Mouse (Mus musculus) kidney, embryonic 16.5 days (tissue): ENCODE data around the gene Sema7a. TPM values are rescaled to one million over a fixed set of nuclear protein-coding genes. Genes with fewer than 3 reads are reported as not detected.
A peak's percentile ranks its signal among the peaks of the same experiment; 100 is the strongest.

Experiments
- ATAC-seq: fragments of 200-750 bp; cut with Nextera tagmentation; 2 replicates; pipeline ENCODE4 v1.8.0; 2017; ENCODE audit warnings: moderate TSS enrichment; ENCODE audit not compliant: low FRiP score, low TSS enrichment
- H3K27ac ChIP-seq: fragments of 300-500 bp; sonication (generic); 2 replicates; pipeline ENCODE4 v1.5.1; 2014; ENCODE audit warnings: low read length
- H3K27me3 ChIP-seq: fragments of 300-500 bp; sonication (generic); 2 replicates; pipeline ENCODE4 v1.6.1; 2014; ENCODE audit warnings: low read length, control low read depth, mixed read lengths; ENCODE audit not compliant: insufficient read depth
- H3K36me3 ChIP-seq: fragments of 300-500 bp; sonication (generic); 2 replicates; pipeline ENCODE4 v1.6.1; 2014; ENCODE audit warnings: low read length, control low read depth, mixed read lengths; ENCODE audit not compliant: insufficient read depth
- H3K4me1 ChIP-seq: fragments of 300-500 bp; sonication (generic); 2 replicates; pipeline ENCODE4 v1.6.1; 2014; ENCODE audit warnings: low read length, control low read depth, mixed read lengths; ENCODE audit not compliant: insufficient read depth
- H3K4me2 ChIP-seq: fragments of 300-500 bp; sonication (generic); replicated peaks from 2 replicates; pipeline ENCODE4 v1.6.1; 2014; ENCODE audit warnings: low read depth, low read length
- H3K4me3 ChIP-seq: fragments of 300-500 bp; sonication (generic); 2 replicates; pipeline ENCODE4 v1.5.1; 2014; ENCODE audit warnings: mild to moderate bottlenecking, low read length
- H3K9ac ChIP-seq: fragments of 300-500 bp; sonication (generic); replicated peaks from 2 replicates; pipeline ENCODE4 v1.6.1; 2014; ENCODE audit warnings: low read length
- H3K9me3 ChIP-seq: fragments of 300-500 bp; sonication (generic); 2 replicates; pipeline ENCODE4 v1.6.1; 2016; ENCODE audit warnings: low read length, control low read depth
- WGBS: fragments of 180-500 bp; shearing (Covaris S2); extraction: QIAGEN DNeasy Blood & Tissue Kit; methylation state at CpG from one replicate; pipeline ENCODE4 v1.1.7; 2014; 5-methylcytosine and 5-hydroxymethylcytosine counted together
- polyA plus RNA-seq: library from polyadenylated mRNA; unstranded; fragments of >200 nt; fragmentation: Nextera tagmentation; extraction: Ambion mirVana; gene quantifications from 2 replicates; pipeline ENCODE4 v1.2.1, GENCODE M21; 2015

Gene Sema7a
- polyA plus RNA-seq, 1 experiment from 2014 or later, result 0.56 TPM

DNA sequence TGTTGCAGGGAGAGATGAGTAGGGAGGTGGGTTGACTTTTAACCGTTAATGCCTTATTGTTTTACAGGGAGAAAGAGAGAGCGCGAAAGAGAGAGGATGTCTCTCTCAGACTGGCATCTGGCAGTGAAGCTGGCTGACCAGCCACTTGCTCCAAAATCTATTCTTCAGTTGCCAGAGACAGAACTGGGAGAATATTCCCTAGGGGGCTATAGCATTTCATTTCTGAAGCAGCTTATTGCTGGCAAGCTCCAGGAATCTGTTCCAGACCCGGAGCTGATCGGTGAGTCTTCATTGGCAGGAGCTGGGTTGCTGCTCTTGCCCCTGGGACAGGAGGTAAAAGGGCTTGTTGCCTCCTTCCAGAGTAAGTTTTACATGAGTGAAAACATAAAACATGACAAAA is 27.3 kb upstream of the Sema7a start:
- H3K36me3 ChIP-seq, result peaks cover 9% of the 10 kb centered on the region
- H3K9ac ChIP-seq, result no peak overlapping the region
- WGBS, result 95% methylated on average over 5 of the region's 5 CpGs
- no peak overlapping the region for H3K4me2 ChIP-seq
- no peaks in the 10 kb centered on the region for H3K27me3 ChIP-seq
- no peak overlapping the region for H3K27ac ChIP-seq
- H3K9me3 ChIP-seq, result no peaks in the 10 kb centered on the region
- ATAC-seq, result no peak
- no peak overlapping the region for H3K4me3 ChIP-seq
- H3K4me1 ChIP-seq, result peaks cover 6% of the 10 kb centered on the region; the same call in 1 of the 2 replicates

- no peaks in the 10 kb centered on the region for H3K9me3 ChIP-seq
- ATAC-seq, result no peak
- no peaks in the 10 kb centered on the region for H3K27me3 ChIP-seq
- no peak overlapping the region for H3K4me2 ChIP-seq
- H3K27ac ChIP-seq, result no peak overlapping the region
- H3K4me3 ChIP-seq, result no peak overlapping the region
- H3K9ac ChIP-seq, result no peak overlapping the region
- 93% methylated on average over 9 of the region's 9 CpGs for WGBS
- no peaks in the 10 kb centered on the region for H3K4me1 ChIP-seq
- peaks cover 51% of the 10 kb centered on the region for H3K36me3 ChIP-seq
Observed at GRCm38 (mm10) chr9:57921491-57922060, 18.3 kb upstream of the Sema7a start.

DNA sequence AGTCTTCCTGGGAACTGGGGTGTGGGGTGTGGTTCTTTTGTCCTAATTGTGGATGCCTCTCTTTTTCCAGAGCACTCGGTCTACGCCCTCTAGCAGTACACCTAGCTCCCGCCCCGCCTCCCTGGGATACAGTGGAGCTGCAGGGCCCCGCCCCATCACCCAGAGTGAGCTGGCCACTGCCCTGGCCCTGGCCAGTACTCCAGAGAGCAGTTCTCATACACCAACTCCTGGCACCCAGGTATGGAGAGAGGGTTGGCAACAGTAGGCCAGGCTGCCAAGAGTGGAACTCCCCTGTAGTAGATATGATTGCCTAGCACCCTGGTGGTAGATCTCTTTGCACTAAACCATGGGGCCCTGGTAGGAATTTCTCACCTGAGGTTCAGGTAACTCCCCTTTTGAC is 17.5 kb upstream of the Sema7a start:
- H3K27ac ChIP-seq, result no peak overlapping the region
- H3K36me3 ChIP-seq, result peaks cover 54% of the 10 kb centered on the region
- H3K9ac ChIP-seq, result no peak overlapping the region
- 86% methylated on average over 5 of the region's 5 CpGs for WGBS
- no peak overlapping the region for H3K4me3 ChIP-seq
- H3K9me3 ChIP-seq, result no peaks in the 10 kb centered on the region
- no peak overlapping the region for H3K4me2 ChIP-seq
- ATAC-seq, result no peak
- no peaks in the 10 kb centered on the region for H3K4me1 ChIP-seq
- H3K27me3 ChIP-seq, result no peaks in the 10 kb centered on the region

DNA sequence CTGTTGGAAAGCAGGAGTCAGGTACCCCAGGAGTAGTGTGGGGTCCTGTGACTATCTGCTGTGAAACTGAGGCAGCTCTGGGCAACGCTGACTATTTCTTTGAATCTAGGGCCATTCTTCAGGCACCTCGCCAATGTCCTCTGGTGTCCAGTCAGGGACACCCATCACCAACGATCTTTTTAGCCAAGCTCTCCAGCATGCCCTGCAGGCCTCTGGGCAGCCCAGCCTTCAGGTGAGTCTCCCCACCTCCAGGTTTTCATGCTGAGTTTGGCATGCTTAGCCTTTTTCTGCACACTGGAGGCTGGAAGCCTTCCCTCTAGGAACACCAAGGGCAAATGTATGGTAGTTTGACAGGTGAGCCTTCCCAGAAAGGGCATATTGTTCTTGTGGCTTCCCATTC is 16.9 kb upstream of the Sema7a start:
- Histone ChIP-seq H3K9ac (no peak overlapping the region), H3K27ac (no peak overlapping the region), H3K27me3 (no peaks in the 10 kb centered on the region), H3K9me3 (no peaks in the 10 kb centered on the region), H3K4me2 (no peak overlapping the region), H3K4me1 (no peaks in the 10 kb centered on the region), H3K4me3 (no peak overlapping the region), H3K36me3 (peaks cover 57% of the 10 kb centered on the region)
- 91% methylated on average over 3 of the region's 3 CpGs for WGBS
- no peak for ATAC-seq

DNA sequence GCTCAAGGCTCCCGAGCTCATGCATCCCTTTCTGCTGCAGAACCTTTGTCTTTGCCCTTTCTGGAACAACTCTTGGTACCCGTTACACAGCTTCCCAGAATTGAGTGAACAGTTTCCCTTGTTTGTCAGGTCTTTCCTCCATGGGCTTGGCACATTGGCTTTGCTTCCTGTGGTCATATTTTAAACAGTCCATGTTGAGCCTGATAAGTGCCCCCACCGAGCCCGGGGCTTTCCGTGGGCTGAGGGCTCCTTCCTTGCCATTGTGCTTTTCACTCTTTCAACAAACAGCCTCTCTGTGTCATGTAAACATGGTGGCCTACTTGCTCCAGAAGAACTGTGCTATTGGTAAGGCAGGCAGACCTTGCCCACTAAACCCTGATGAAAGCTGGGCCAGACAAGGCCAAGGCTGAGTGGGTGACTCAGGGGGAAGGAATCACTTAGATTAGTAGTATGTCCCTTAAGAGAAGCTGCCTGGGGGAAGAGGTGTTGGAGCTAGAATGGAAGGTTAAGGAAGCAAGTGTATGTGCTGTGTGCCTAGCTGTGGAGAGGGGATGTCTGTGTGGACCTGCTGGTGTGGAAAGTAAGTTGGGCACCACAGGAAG is 8.6 kb upstream of the Sema7a start:
- Histone ChIP-seq H3K4me2 (no peak overlapping the region), H3K27me3 (no peaks in the 10 kb centered on the region), H3K4me3 (no peak overlapping the region), H3K9ac (no peak overlapping the region), H3K4me1 (no peaks in the 10 kb centered on the region), H3K36me3 (peaks cover 13% of the 10 kb centered on the region), H3K27ac (no peak overlapping the region), H3K9me3 (no peaks in the 10 kb centered on the region)
- WGBS, result 84% methylated on average over 5 of the region's 5 CpGs
- no peak for ATAC-seq

- Histone ChIP-seq H3K4me2 (no peak overlapping the region), H3K9me3 (no peaks in the 10 kb centered on the region), H3K27ac (no peak overlapping the region), H3K36me3 (peaks cover 10% of the 10 kb centered on the region), H3K9ac (no peak overlapping the region), H3K27me3 (no peaks in the 10 kb centered on the region), H3K4me1 (no peaks in the 10 kb centered on the region), H3K4me3 (no peak overlapping the region)
- ATAC-seq, result no peak
- WGBS, result 70% methylated on average over 3 of the region's 3 CpGs
Observed at GRCm38 (mm10) chr9:57932253-57932652, 7.7 kb upstream of the Sema7a start.

DNA sequence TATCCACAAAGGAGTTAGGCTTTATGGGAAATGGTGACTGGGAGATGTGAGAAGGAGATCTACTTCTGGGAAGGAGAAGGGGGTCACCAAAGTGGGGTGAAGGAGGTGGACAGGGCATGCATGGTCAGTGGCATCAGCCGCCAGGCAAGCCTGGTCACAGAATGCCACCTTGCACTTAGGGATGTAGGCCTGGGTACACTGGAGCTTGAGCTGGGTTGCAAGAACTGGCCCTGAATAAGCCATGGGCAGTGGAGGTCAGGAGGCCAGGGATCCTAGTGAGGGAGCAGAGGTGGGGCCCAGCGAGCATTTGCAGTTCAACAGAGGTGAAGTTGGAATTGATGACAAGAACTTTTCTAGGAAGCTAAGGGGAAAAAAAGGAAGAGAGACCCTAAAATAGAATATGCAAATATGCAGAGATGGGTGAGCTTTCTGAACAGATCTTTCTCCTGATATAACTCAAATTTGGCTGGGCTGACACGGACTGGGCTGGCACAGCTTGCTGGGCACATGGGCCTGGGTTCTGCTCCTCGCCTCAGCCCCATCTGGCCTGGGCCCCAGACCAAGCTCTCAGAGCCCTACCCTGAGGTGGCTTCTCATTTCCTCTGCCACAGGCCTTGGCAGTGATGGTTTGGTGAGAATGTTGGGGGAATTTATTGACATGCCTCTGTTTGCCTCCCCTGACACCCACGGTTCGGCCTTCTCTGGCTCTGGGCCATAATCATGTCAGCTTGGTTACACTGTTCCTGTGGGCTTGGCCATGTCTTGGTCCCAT is 6.9 kb upstream of the Sema7a start:
- Histone ChIP-seq H3K27me3 (no peaks in the 10 kb centered on the region), H3K27ac (no peak overlapping the region), H3K9me3 (no peaks in the 10 kb centered on the region), H3K4me3 (no peak overlapping the region), H3K9ac (no peak overlapping the region), H3K4me2 (no peak overlapping the region), H3K4me1 (no peaks in the 10 kb centered on the region), H3K36me3 (peaks cover 5% of the 10 kb centered on the region)
- ATAC-seq, result no peak
- 71% methylated on average over 6 of the region's 6 CpGs for WGBS

- no peaks in the 10 kb centered on the region for H3K36me3 ChIP-seq
- H3K27ac ChIP-seq, result no peak overlapping the region
- H3K4me3 ChIP-seq, result no peak overlapping the region
- H3K27me3 ChIP-seq, result peaks cover 17% of the 10 kb centered on the region
- peaks cover 12% of the 10 kb centered on the region for H3K4me1 ChIP-seq
- ATAC-seq, result 0 out of 2 replicates have a peak, but pooled peaks have one; percentile 39
- no peak overlapping the region for H3K9ac ChIP-seq
- 28% methylated on average over 6 of the region's 6 CpGs for WGBS
- H3K4me2 ChIP-seq, result no peak overlapping the region
- no peaks in the 10 kb centered on the region for H3K9me3 ChIP-seq
Observed at GRCm38 (mm10) chr9:57935683-57936437, 4.1 kb upstream of the Sema7a start.

DNA sequence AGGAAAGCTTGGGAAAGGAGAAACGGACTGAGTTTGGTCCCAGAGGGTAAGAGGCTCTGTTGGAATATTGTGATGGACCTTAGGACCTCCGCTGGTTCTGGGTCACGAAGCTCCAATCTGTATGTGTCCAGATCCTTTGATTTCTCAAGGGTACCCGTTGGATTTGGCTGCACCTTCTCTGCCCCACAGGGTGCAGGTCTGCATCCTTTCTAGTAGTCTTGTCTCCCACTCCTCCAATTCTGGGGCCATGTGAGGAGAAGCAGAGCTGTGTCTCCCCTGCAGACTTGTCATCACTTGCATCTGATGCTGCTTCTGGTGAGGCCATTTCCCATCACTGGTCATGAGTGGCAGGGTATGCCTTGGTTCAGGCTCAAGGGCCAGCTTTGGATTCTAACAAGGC is 2.7 kb upstream of the Sema7a start:
- Histone ChIP-seq H3K36me3 (no peaks in the 10 kb centered on the region), H3K4me3 (no peak overlapping the region), H3K27me3 (peaks cover 30% of the 10 kb centered on the region), H3K9ac (no peak overlapping the region), H3K4me2 (no peak overlapping the region), H3K4me1 (peaks cover 17% of the 10 kb centered on the region), H3K9me3 (no peaks in the 10 kb centered on the region), H3K27ac (no peak overlapping the region)
- no peak for ATAC-seq
- 84% methylated on average over 4 of the region's 4 CpGs for WGBS
